Comparison of ENCODE assay signal across 8 mouse cellular contexts in the genomic region with DNA sequence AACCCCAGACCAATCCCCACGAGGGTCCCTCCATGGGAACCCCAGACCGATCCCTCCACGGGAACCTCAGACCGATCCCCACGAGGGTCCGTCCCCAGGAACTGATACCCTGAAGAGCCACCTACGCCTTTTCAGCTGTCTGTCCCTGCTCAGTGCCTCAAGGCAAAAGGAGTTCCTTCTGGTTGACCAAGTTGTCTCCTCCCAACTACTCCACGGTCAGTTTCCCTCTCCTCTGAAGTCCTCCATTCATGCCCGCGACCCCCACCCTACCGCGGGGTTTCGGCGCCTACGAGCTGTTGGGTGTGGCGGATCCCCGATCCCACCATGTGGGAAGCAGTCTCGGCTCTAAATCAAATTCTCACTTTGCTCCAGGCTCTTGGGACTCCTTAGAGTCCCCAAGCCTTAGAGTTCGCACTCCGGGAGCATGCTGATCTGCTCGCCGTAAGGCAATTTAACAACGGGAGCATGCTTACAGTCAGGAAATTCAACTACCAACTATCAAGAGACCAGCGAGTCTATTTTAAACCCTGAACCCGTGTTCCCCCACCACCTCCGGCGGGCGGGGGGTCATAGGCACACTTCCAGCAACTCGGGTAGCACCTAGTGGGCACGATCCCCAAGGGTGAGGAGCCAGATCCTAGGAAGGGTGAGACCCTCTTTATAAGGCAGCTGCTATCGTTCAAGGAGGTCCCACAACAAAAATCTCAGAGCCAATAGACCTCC. TPM values are rescaled to one million over a fixed set of nuclear protein-coding genes. Genes with fewer than 3 reads are reported as not detected.
DNase-seq lines count a peak whose midpoint lies in the region; ATAC-seq and TF ChIP-seq lines count a peak whose summit lies in the region.

No protein-coding gene starts in this region.

- no peak for TF ChIP-seq POLR2A in testis, adult 2 months (IDR thresholded peaks at IDR 0.05; ENCODE audit: control insufficient read depth, low read depth, low read length)

- no peak for TF ChIP-seq EP300 in stomach, postnatal 0 days (optimal IDR thresholded peaks at IDR 0.05)

- peaks cover 2% of the 10 kb centered on the region; the same call in 1 of the 2 replicates for H3K27me3 ChIP-seq in testis, adult 2 months (ENCODE audit: control insufficient read depth, insufficient read depth, low read length)
- H3K27me3 ChIP-seq in heart, embryonic 12.5 days (replicated peaks), result no peaks in the 10 kb centered on the region
- peaks cover 23% of the 10 kb centered on the region for H3K27me3 ChIP-seq in liver, embryonic 12.5 days (replicated peaks)
- no peaks in the 10 kb centered on the region for H3K27me3 ChIP-seq in stomach, postnatal 0 days (ENCODE audit: control insufficient read depth, insufficient read depth, low read length)

- DNase-seq in testis, postnatal 10 days (ENCODE audit: low spot score), result no peak
- no peak for DNase-seq in stomach, postnatal 0 days (ENCODE audit: low spot score)
- DNase-seq in right cerebral cortex, postnatal 14 days, result no peak
- no peak for DNase-seq in frontal cortex, postnatal 36 days (ENCODE audit: low spot score in 2 of 2)
- no peak for DNase-seq in cerebellum, adult 11 months

- peak overlapping the region; percentile 29 for H3K4me3 ChIP-seq in testis, adult 2 months (ENCODE audit: control insufficient read depth, low read depth, low read length)
- H3K4me3 ChIP-seq in heart, embryonic 12.5 days, result peak overlapping the region; percentile 66
- peak overlapping the region; percentile 48 for H3K4me3 ChIP-seq in liver, embryonic 12.5 days
- peak overlapping the region; percentile 40 for H3K4me3 ChIP-seq in stomach, postnatal 0 days (ENCODE audit: low read depth, low read length)

- peaks cover 14% of the 10 kb centered on the region for H3K9me3 ChIP-seq in heart, embryonic 12.5 days (replicated peaks)
- H3K9me3 ChIP-seq in liver, embryonic 12.5 days (replicated peaks), result peaks cover 13% of the 10 kb centered on the region
- peaks cover 3% of the 10 kb centered on the region; the same call in 1 of the 2 replicates for H3K9me3 ChIP-seq in stomach, postnatal 0 days (ENCODE audit: control insufficient read depth, low read length)

- peak overlapping the region; percentile 87 for H3K9ac ChIP-seq in heart, embryonic 12.5 days
- peak overlapping the region; percentile 44 for H3K9ac ChIP-seq in liver, embryonic 12.5 days
- peak overlapping the region; percentile 66 for H3K9ac ChIP-seq in stomach, postnatal 0 days (ENCODE audit: low read length)

- 43% methylated on average over 31 of the region's 31 CpGs for WGBS in heart, embryonic 12.5 days
- 45% methylated on average over 31 of the region's 31 CpGs for WGBS in liver, embryonic 12.5 days (ENCODE audit: insufficient replicate concordance)
- WGBS in stomach, postnatal 0 days, result 46% methylated on average over 31 of the region's 31 CpGs

- no peak for ATAC-seq in heart, embryonic 12.5 days (ENCODE audit: insufficient number of reproducible peaks, low FRiP score)
- no peak for ATAC-seq in liver, embryonic 12.5 days
- peak; percentile 39; the same call in 1 of the 2 replicates for ATAC-seq in stomach, postnatal 0 days (ENCODE audit: low FRiP score, low TSS enrichment)

- no peaks in the 10 kb centered on the region for H3K36me3 ChIP-seq in testis, adult 2 months (ENCODE audit: control insufficient read depth, insufficient read depth, low read length)
- no peaks in the 10 kb centered on the region for H3K36me3 ChIP-seq in heart, embryonic 12.5 days
- no peaks in the 10 kb centered on the region for H3K36me3 ChIP-seq in liver, embryonic 12.5 days
- no peaks in the 10 kb centered on the region for H3K36me3 ChIP-seq in stomach, postnatal 0 days (ENCODE audit: control insufficient read depth, insufficient read depth, low read length)

- H3K4me1 ChIP-seq in testis, adult 2 months (ENCODE audit: control insufficient read depth, insufficient read depth, low read length), result peaks cover 24% of the 10 kb centered on the region
- peaks cover 34% of the 10 kb centered on the region for H3K4me1 ChIP-seq in heart, embryonic 12.5 days (replicated peaks)
- H3K4me1 ChIP-seq in liver, embryonic 12.5 days, result peaks cover 5% of the 10 kb centered on the region; the same call in 1 of the 2 replicates
- H3K4me1 ChIP-seq in stomach, postnatal 0 days (replicated peaks; ENCODE audit: control insufficient read depth, insufficient read depth), result no peaks in the 10 kb centered on the region; the same call in 1 of the 2 replicates

- peak overlapping the region; percentile 65 for H3K4me2 ChIP-seq in heart, embryonic 12.5 days
- H3K4me2 ChIP-seq in liver, embryonic 12.5 days, result peak overlapping the region; percentile 57
- H3K4me2 ChIP-seq in stomach, postnatal 0 days (replicated peaks; ENCODE audit: low read depth), result peak overlapping the region; percentile 54

- TF ChIP-seq CTCF in testis, adult 2 months (IDR thresholded peaks at IDR 0.05; ENCODE audit: control insufficient read depth, insufficient read depth, insufficient replicate concordance, low read depth, low read length), result no peak
- no peak for TF ChIP-seq CTCF in stomach, postnatal 0 days (IDR thresholded peaks at IDR 0.05; ENCODE audit: low read depth)

- H3K27ac ChIP-seq in testis, adult 2 months (ENCODE audit: control insufficient read depth, insufficient read depth, low read depth, low read length), result no peak overlapping the region
- H3K27ac ChIP-seq in heart, embryonic 12.5 days (ENCODE audit: poor library complexity, severe bottlenecking), result peak overlapping the region; percentile 87
- H3K27ac ChIP-seq in liver, embryonic 12.5 days, result no peak overlapping the region
- peak overlapping the region; percentile 58 for H3K27ac ChIP-seq in stomach, postnatal 0 days (replicated peaks)

RNA-seq across cellular contexts. Expression of a gene that starts 0.8 kb away (rescaled TPM):
- polyA plus RNA-seq in testis, adult 2 months (2012; rRNA removed), result 0.35 and 3.2 TPM in 2 replicates
- polyA plus RNA-seq in heart, embryonic 12.5 days (2016; fragmentation: Nextera tagmentation; extraction: Ambion mirVana), result 159 and 174 TPM in 2 replicates
- polyA plus RNA-seq in liver, embryonic 12.5 days (2016; fragmentation: Nextera tagmentation; extraction: Ambion mirVana), result 43.1 and 45.1 TPM in 2 replicates
- 9.7 and 10.8 TPM in 2 replicates for polyA plus RNA-seq in stomach, postnatal 0 days (2015; fragmentation: Nextera tagmentation; extraction: Ambion mirVana)

Comparison
In these comparisons a context has a peak if more than half of its experiments do, and no peak if none do; other contexts are left out.
1. H3K27ac ChIP-seq: peak in heart, embryonic 12.5 days (single experiment) and stomach, postnatal 0 days (single experiment); none in testis, adult 2 months (single experiment) and liver, embryonic 12.5 days (single experiment).
2. Peak in every context shown above with its lines, with median percentiles within 50 percentile points of each other: H3K4me3 ChIP-seq, H3K4me2 ChIP-seq and H3K9ac ChIP-seq.